Comparison of ENCODE assay signal across 20 mouse cellular contexts in genomic region chr17:9938426-9938825, GRCm38 (mm10).
"Had no signal": no experiment of that assay in that cellular context is flagged by ENCODE, and none has a peak within 500 bp of the region (broad histone marks: within the 10 kb centered on the region; RNA-seq: fewer than 3 reads in every experiment).

No protein-coding gene starts in this region.

- H3K27ac ChIP-seq: kidney, embryonic 15.5 days; limb, embryonic 12.5 days; limb, embryonic 15.5 days; liver, embryonic 14.5 days; macrophage; midbrain, embryonic 13.5 days; neural tube, embryonic 12.5 days; stomach, embryonic 15.5 days had no signal

- DNase-seq: kidney, adult 8-10 months; kidney, postnatal 10 days; kidney, postnatal 36 days; left cerebral cortex, postnatal 4 days; liver, postnatal 0 days; lung, embryonic 14.5 days; right cerebral cortex, postnatal 25 days; spleen, adult 18-20 months; thymus, postnatal 25 days had no signal

- H3K36me3 ChIP-seq: kidney, embryonic 15.5 days; limb, embryonic 12.5 days; limb, embryonic 15.5 days; midbrain, embryonic 13.5 days; neural tube, embryonic 12.5 days; stomach, embryonic 15.5 days had no signal

- H3K4me3 ChIP-seq: kidney, embryonic 15.5 days; limb, embryonic 12.5 days; limb, embryonic 15.5 days; midbrain, embryonic 13.5 days; neural tube, embryonic 12.5 days; stomach, embryonic 15.5 days had no signal

- ATAC-seq: liver, postnatal 0 days; lung, postnatal 0 days; midbrain, embryonic 13.5 days; midbrain, embryonic 16.5 days had no signal

- H3K4me1 ChIP-seq: kidney, embryonic 15.5 days; limb, embryonic 12.5 days; limb, embryonic 15.5 days; midbrain, embryonic 13.5 days; neural tube, embryonic 12.5 days; stomach, embryonic 15.5 days had no signal

- H3K27me3 ChIP-seq: kidney, embryonic 15.5 days; limb, embryonic 12.5 days; limb, embryonic 15.5 days; neural tube, embryonic 12.5 days; stomach, embryonic 15.5 days had no signal

- H3K9me3 ChIP-seq: kidney, embryonic 15.5 days; limb, embryonic 15.5 days; midbrain, embryonic 13.5 days; neural tube, embryonic 12.5 days; stomach, embryonic 15.5 days had no signal

- H3K9ac ChIP-seq: kidney, embryonic 15.5 days; limb, embryonic 12.5 days; limb, embryonic 15.5 days; liver, embryonic 14.5 days; liver, postnatal 0 days; lung, embryonic 14.5 days; midbrain, embryonic 13.5 days; neural tube, embryonic 12.5 days; stomach, embryonic 15.5 days had no signal

- H3K4me2 ChIP-seq: kidney, embryonic 15.5 days; limb, embryonic 12.5 days; limb, embryonic 15.5 days; liver, embryonic 11.5 days; lung, embryonic 14.5 days; midbrain, embryonic 13.5 days; neural tube, embryonic 12.5 days; stomach, embryonic 15.5 days had no signal
